Mouse (Mus musculus): ENCODE results near the gene Trio. TPM values are rescaled to one million over a fixed set of nuclear protein-coding genes. Genes with fewer than 3 reads are reported as not detected.

The Trio gene
- polyA plus RNA-seq, 1 experiment: 56.3 TPM

- no peak overlapping the region for H3ac ChIP-seq (ENCODE audit: control insufficient read depth, insufficient read length)
- H3K27me3 ChIP-seq (ENCODE audit: control insufficient read depth, insufficient read depth, insufficient read length): no peaks in the 10 kb centered on the region
- H3K79me2 ChIP-seq (ENCODE audit: control insufficient read depth, insufficient read depth): peaks cover 5% of the 10 kb centered on the region
- no peak overlapping the region for H3K4me3 ChIP-seq
- peaks cover 29% of the 10 kb centered on the region for H3K36me3 ChIP-seq (ENCODE audit: control insufficient read depth, insufficient read depth)
- TF ChIP-seq TCF3 (IDR thresholded peaks at IDR 0.05; ENCODE audit: insufficient read length, low read depth) (no peak), USF1 (IDR thresholded peaks at IDR 0.05; ENCODE audit: low read depth) (no peak), MAX (IDR thresholded peaks at IDR 0.05; ENCODE audit: low read depth) (no peak), E2F4 (IDR thresholded peaks at IDR 0.05; ENCODE audit: insufficient read depth) (no peak), POLR2A (IDR thresholded peaks at IDR 0.05; ENCODE audit: insufficient read length, low read depth) (no peak), SRF (IDR thresholded peaks at IDR 0.05; ENCODE audit: control insufficient read depth, insufficient read length, low read depth) (no peak), TCF12 (IDR thresholded peaks at IDR 0.05; ENCODE audit: insufficient read depth, poor library complexity, severe bottlenecking) (no peak), REST (IDR thresholded peaks at IDR 0.05; ENCODE audit: insufficient read depth, insufficient read length) (no peak), POLR2AphosphoS2 (IDR thresholded peaks at IDR 0.05; ENCODE audit: insufficient read length, low read depth) (no peak), CEBPB (IDR thresholded peaks at IDR 0.05; ENCODE audit: insufficient read depth, poor library complexity, severe bottlenecking) (no peak), MYOG (IDR thresholded peaks at IDR 0.05; ENCODE audit: control insufficient read depth in 1 of 3, insufficient read depth in 1 of 3, insufficient read length in 2 of 3, low read depth in 2 of 3) (no peak), MYOD1 (IDR thresholded peaks at IDR 0.05; ENCODE audit: control insufficient read depth in 1 of 3, insufficient read length in 2 of 3, low read depth in 2 of 3) (no peak)
- no peak overlapping the region for H3K4me2 ChIP-seq (ENCODE audit: low read depth)
Observed at GRCm38 (mm10) chr15:27790699-27791098, 234.9 kb downstream of the Trio start.

DNA sequence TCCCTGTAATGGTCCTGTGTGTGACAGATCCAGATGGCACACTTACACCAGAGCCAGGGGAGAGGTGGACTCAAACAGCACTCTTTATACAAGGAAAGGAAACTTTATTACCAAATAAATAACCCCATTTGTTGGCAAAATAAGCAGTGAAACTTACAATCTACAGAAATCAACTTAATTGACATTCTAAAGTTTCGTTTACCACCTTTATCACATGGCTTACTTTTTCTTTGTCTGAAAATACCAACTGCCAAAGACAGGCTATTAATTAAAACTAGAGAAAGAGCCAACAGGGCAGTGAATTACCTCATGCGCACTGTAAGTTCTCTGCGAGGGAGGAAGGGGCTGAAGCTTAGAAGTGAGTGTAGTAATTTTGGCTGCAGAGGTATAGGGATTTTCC, 236.3 kb downstream of the Trio start:
- H3K4me3 ChIP-seq: no peak overlapping the region
- H3K27me3 ChIP-seq (ENCODE audit: control insufficient read depth, insufficient read depth, insufficient read length): no peaks in the 10 kb centered on the region
- TF ChIP-seq POLR2A (IDR thresholded peaks at IDR 0.05; ENCODE audit: insufficient read length, low read depth) (no peak), CEBPB (IDR thresholded peaks at IDR 0.05; ENCODE audit: insufficient read depth, poor library complexity, severe bottlenecking) (no peak), TCF12 (IDR thresholded peaks at IDR 0.05; ENCODE audit: insufficient read depth, poor library complexity, severe bottlenecking) (no peak), MYOD1 (IDR thresholded peaks at IDR 0.05; ENCODE audit: control insufficient read depth in 1 of 3, insufficient read length in 2 of 3, low read depth in 2 of 3) (no peak), USF1 (IDR thresholded peaks at IDR 0.05; ENCODE audit: low read depth) (no peak), REST (IDR thresholded peaks at IDR 0.05; ENCODE audit: insufficient read depth, insufficient read length) (no peak), TCF3 (IDR thresholded peaks at IDR 0.05; ENCODE audit: insufficient read length, low read depth) (no peak), MYOG (IDR thresholded peaks at IDR 0.05; ENCODE audit: control insufficient read depth in 1 of 3, insufficient read depth in 1 of 3, insufficient read length in 2 of 3, low read depth in 2 of 3) (no peak), MAX (IDR thresholded peaks at IDR 0.05; ENCODE audit: low read depth) (no peak), SRF (IDR thresholded peaks at IDR 0.05; ENCODE audit: control insufficient read depth, insufficient read length, low read depth) (no peak), POLR2AphosphoS2 (IDR thresholded peaks at IDR 0.05; ENCODE audit: insufficient read length, low read depth) (no peak), E2F4 (IDR thresholded peaks at IDR 0.05; ENCODE audit: insufficient read depth) (no peak)
- H3K36me3 ChIP-seq (ENCODE audit: control insufficient read depth, insufficient read depth): peaks cover 26% of the 10 kb centered on the region
- H3ac ChIP-seq (ENCODE audit: control insufficient read depth, insufficient read length): no peak overlapping the region
- peaks cover 5% of the 10 kb centered on the region for H3K79me2 ChIP-seq (ENCODE audit: control insufficient read depth, insufficient read depth)
- no peak overlapping the region for H3K4me2 ChIP-seq (ENCODE audit: low read depth)

DNA sequence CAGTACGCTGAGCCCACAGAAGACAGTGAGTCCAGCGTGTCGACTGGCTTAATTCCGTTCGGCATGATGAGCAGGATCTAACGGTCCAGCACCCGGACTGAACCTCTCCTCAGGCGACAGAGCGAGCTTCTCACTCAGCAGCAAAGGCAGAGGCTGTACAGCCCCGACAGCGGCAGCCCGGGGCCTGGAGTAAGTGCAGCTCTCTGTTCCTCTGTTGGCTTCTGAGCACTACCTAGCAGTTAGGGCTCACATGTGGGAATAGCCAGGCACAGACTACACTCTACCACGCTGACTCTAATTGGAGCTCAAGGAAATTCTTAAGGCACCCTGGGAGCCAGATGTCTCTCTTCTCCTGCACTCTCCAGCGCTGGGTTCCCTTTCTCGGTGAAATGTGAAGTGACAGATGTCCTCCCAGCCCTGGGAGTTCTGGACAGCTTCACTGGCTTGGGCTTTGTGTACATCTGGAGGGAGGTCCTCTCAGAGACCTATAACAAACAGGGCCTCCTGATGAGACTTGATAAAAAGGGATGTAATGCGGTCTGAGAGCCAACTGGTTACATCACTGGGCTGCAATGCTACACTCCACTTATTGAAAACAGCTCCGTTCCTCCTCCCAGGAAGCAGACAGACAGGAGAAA, 237.4 kb downstream of the Trio start:
- peaks cover 25% of the 10 kb centered on the region for H3K36me3 ChIP-seq (ENCODE audit: control insufficient read depth, insufficient read depth)
- no peak overlapping the region for H3K4me3 ChIP-seq
- TF ChIP-seq POLR2AphosphoS2 (IDR thresholded peaks at IDR 0.05; ENCODE audit: insufficient read length, low read depth): peak; percentile 24
- TF ChIP-seq CEBPB (IDR thresholded peaks at IDR 0.05; ENCODE audit: insufficient read depth, poor library complexity, severe bottlenecking): no peak
- peak; percentile 11 for TF ChIP-seq POLR2A (IDR thresholded peaks at IDR 0.05; ENCODE audit: insufficient read length, low read depth)
- no peak overlapping the region for H3ac ChIP-seq (ENCODE audit: control insufficient read depth, insufficient read length)
- H3K27me3 ChIP-seq (ENCODE audit: control insufficient read depth, insufficient read depth, insufficient read length): no peaks in the 10 kb centered on the region
- H3K79me2 ChIP-seq (ENCODE audit: control insufficient read depth, insufficient read depth): peaks cover 5% of the 10 kb centered on the region
- H3K4me2 ChIP-seq (ENCODE audit: low read depth): no peak overlapping the region

GRCm38 (mm10) chr15:27787151-27787550, 238.5 kb downstream of the Trio start:
- no peak overlapping the region for H3ac ChIP-seq (ENCODE audit: control insufficient read depth, insufficient read length)
- no peak overlapping the region for H3K4me3 ChIP-seq

More at GRCm38 (mm10) chr15:27787151-27787550, 238.5 kb downstream of the Trio start:
- H3K27me3 ChIP-seq (ENCODE audit: control insufficient read depth, insufficient read depth, insufficient read length): no peaks in the 10 kb centered on the region
- peaks cover 25% of the 10 kb centered on the region for H3K36me3 ChIP-seq (ENCODE audit: control insufficient read depth, insufficient read depth)
- peaks cover 3% of the 10 kb centered on the region for H3K79me2 ChIP-seq (ENCODE audit: control insufficient read depth, insufficient read depth)
- no peak for TF ChIP-seq POLR2AphosphoS2 (IDR thresholded peaks at IDR 0.05; ENCODE audit: insufficient read length, low read depth)
- TF ChIP-seq MYOD1 (IDR thresholded peaks at IDR 0.05; ENCODE audit: control insufficient read depth in 1 of 3, insufficient read length in 2 of 3, low read depth in 2 of 3): no peak
- no peak for TF ChIP-seq USF1 (IDR thresholded peaks at IDR 0.05; ENCODE audit: low read depth)
- no peak for TF ChIP-seq TCF12 (IDR thresholded peaks at IDR 0.05; ENCODE audit: insufficient read depth, poor library complexity, severe bottlenecking)
- TF ChIP-seq REST (IDR thresholded peaks at IDR 0.05; ENCODE audit: insufficient read depth, insufficient read length): no peak
- no peak for TF ChIP-seq CEBPB (IDR thresholded peaks at IDR 0.05; ENCODE audit: insufficient read depth, poor library complexity, severe bottlenecking)
- no peak for TF ChIP-seq SRF (IDR thresholded peaks at IDR 0.05; ENCODE audit: control insufficient read depth, insufficient read length, low read depth)
- TF ChIP-seq POLR2A (IDR thresholded peaks at IDR 0.05; ENCODE audit: insufficient read length, low read depth): no peak
- no peak for TF ChIP-seq E2F4 (IDR thresholded peaks at IDR 0.05; ENCODE audit: insufficient read depth)
- no peak for TF ChIP-seq TCF3 (IDR thresholded peaks at IDR 0.05; ENCODE audit: insufficient read length, low read depth)
- no peak for TF ChIP-seq MYOG (IDR thresholded peaks at IDR 0.05; ENCODE audit: control insufficient read depth in 1 of 3, insufficient read depth in 1 of 3, insufficient read length in 2 of 3, low read depth in 2 of 3)
- no peak for TF ChIP-seq MAX (IDR thresholded peaks at IDR 0.05; ENCODE audit: low read depth)
- H3K4me2 ChIP-seq (ENCODE audit: low read depth): no peak overlapping the region

Data from myocyte (in vitro differentiated cells).